Mouse (Mus musculus) liver, embryonic 11.5 days (tissue): ENCODE results near the gene Vgll4. TPM values are rescaled to one million over a fixed set of nuclear protein-coding genes. Genes with fewer than 3 reads are reported as not detected.

Experiments used
- ATAC-seq: fragments of 200-750 bp; cut with Nextera tagmentation; replicated peaks from 2 replicates; pipeline ENCODE4 v1.8.0; 2017; ENCODE audit warnings: moderate number of reproducible peaks, mild to moderate bottlenecking, moderate TSS enrichment, moderate library complexity; ENCODE audit not compliant: low FRiP score
- DNase-seq: peaks from one replicate; pipeline ENCODE4 v3.0.0-alpha.2; 2017; ENCODE audit warnings: low spot score
- H3K27ac ChIP-seq: fragments of 300-500 bp; sonication (generic); 2 replicates; pipeline ENCODE4 v1.5.1; 2014; ENCODE audit warnings: mild to moderate bottlenecking, low read depth, low read length, control low read depth
- H3K27me3 ChIP-seq: fragments of 300-500 bp; sonication (generic); replicated peaks from 2 replicates; pipeline ENCODE4 v1.6.1; 2014; ENCODE audit warnings: low read length, mixed read lengths; ENCODE audit not compliant: control insufficient read depth, insufficient read depth
- H3K36me3 ChIP-seq: fragments of 300-500 bp; sonication (generic); 2 replicates; pipeline ENCODE4 v1.6.1; 2014; ENCODE audit warnings: mild to moderate bottlenecking, low read length, moderate library complexity, mixed read lengths; ENCODE audit not compliant: control insufficient read depth, insufficient read depth
- H3K4me1 ChIP-seq: fragments of 300-500 bp; sonication (generic); replicated peaks from 2 replicates; pipeline ENCODE4 v1.6.1; 2014; ENCODE audit warnings: low read length, mixed read lengths; ENCODE audit not compliant: control insufficient read depth, insufficient read depth
- H3K4me2 ChIP-seq: fragments of 300-500 bp; sonication (generic); 2 replicates; pipeline ENCODE4 v1.6.1; 2014; ENCODE audit warnings: mild to moderate bottlenecking, control low read depth, moderate library complexity
- H3K4me3 ChIP-seq: fragments of 300-500 bp; sonication (generic); 2 replicates; pipeline ENCODE4 v1.5.1; 2014; ENCODE audit warnings: low read depth, low read length, control low read depth
- H3K9ac ChIP-seq: fragments of 300-500 bp; sonication (generic); 2 replicates; pipeline ENCODE4 v1.6.1; 2014; ENCODE audit warnings: low read depth, low read length, control low read depth
- H3K9me3 ChIP-seq: fragments of 300-500 bp; sonication (generic); 2 replicates; pipeline ENCODE4 v1.6.1; 2016; ENCODE audit warnings: low read length, inconsistent platforms, mixed read lengths; ENCODE audit not compliant: control insufficient read depth
- WGBS: fragments of 180-500 bp; shearing (Covaris S2); extraction: QIAGEN DNeasy Blood & Tissue Kit; methylation state at CpG from one replicate; pipeline ENCODE4 v1.1.7; 2014; 5-methylcytosine and 5-hydroxymethylcytosine counted together
- polyA plus RNA-seq: library from polyadenylated mRNA; unstranded; fragments of >200 nt; fragmentation: Nextera tagmentation; extraction: Ambion mirVana; gene quantifications from 2 replicates; pipeline ENCODE4 v1.2.1, GENCODE M21; 2014

The Vgll4 gene
- polyA plus RNA-seq, 1 experiment from 2014 or later = 37.8 TPM

DNA sequence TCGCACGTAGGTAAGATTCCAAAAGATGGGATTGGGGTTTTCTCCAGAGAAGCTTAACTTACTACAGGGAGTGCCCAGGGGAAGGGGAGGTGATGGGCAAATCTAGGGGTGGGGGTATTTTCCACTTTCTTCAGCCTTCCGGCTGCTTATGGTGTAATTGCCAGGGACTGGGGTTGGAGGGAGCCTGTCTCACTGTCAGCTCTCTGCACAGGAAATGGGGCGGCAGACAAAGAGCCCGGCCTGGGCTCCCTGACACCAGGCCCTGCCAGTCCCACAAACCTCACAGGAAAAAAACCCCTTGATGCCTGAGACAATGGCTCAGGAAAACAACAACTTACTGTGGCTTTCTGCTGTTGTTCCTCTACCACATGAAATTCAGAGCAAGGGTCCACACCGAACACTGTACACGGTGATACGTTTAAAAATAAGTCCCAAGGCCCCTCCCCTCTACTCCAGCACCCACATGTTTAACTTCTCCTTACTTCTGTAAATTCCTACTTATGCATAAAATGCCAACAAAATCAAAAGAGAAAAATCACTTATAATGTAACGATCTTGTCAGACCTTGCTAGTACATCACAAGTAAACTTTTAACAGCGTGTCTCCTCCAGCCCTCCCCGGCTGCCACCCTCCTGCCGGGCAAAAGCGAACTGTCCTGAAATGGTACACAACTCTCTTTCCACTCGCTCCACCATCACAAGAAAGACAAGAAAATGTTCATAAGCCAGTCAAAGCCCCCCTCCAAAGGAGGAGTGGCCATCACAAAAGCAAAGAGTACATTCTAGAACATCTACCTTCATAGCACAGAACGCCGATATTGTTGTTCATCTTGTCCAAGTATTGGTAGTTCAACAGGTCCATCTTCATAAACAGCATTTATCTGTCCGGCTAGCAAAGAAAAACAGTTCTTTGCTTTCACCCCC, 49.0 kb downstream of the Vgll4 start:
- peak; percentile 81 for DNase-seq
- peak overlapping the region; percentile 68 for H3K9ac ChIP-seq
- peak; percentile 72 for ATAC-seq
- H3K4me3 ChIP-seq = peak overlapping the region; percentile 66
- no peaks in the 10 kb centered on the region for H3K27me3 ChIP-seq
- peaks cover 3% of the 10 kb centered on the region; the same call in 1 of the 2 replicates for H3K36me3 ChIP-seq
- H3K9me3 ChIP-seq = no peaks in the 10 kb centered on the region
- peak overlapping the region; percentile 85 for H3K4me2 ChIP-seq
- 4% methylated on average over 17 of the region's 17 CpGs for WGBS
- peaks cover 39% of the 10 kb centered on the region for H3K4me1 ChIP-seq
- peak overlapping the region; percentile 51 for H3K27ac ChIP-seq

DNA sequence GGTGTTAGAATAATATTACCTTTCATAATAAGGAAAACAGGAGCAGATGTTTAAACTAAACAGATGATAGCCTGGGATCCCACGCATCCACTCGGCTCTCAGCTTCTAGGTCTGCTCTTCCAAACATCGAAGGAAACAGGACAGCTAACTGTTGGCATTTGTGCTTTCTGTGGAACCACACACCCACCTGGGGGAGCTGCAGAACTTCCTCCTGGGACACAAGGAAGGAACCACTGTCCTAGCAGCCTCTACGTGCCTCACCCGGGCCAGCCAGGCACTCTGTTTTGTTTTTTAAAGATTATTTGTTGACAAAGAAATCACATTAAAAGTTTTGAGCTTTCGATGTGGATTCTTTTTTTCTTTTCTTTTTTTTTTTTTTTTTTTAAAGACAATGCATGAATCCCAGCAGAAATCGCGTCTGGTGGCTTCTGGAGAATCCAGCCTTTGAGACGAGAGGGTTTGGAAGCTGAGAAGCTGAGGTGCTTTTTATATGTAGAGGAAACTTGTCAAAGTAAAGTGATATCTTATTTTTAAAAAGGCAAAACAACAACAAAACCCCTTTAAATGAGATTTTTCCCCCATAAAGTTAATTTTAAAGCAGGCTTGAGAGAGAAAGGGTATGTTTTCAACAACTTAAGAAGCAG, 50.0 kb downstream of the Vgll4 start:
- DNase-seq = no peak
- peak overlapping the region; percentile 66 for H3K4me3 ChIP-seq
- H3K4me1 ChIP-seq = peaks cover 47% of the 10 kb centered on the region
- peak overlapping the region; percentile 85 for H3K4me2 ChIP-seq
- peak overlapping the region; percentile 68 for H3K9ac ChIP-seq
- ATAC-seq = no peak
- H3K9me3 ChIP-seq = no peaks in the 10 kb centered on the region
- peaks cover 3% of the 10 kb centered on the region; the same call in 1 of the 2 replicates for H3K36me3 ChIP-seq
- H3K27me3 ChIP-seq = no peaks in the 10 kb centered on the region
- peak overlapping the region; percentile 51 for H3K27ac ChIP-seq
- WGBS = 15% methylated on average over 9 of the region's 9 CpGs

DNA sequence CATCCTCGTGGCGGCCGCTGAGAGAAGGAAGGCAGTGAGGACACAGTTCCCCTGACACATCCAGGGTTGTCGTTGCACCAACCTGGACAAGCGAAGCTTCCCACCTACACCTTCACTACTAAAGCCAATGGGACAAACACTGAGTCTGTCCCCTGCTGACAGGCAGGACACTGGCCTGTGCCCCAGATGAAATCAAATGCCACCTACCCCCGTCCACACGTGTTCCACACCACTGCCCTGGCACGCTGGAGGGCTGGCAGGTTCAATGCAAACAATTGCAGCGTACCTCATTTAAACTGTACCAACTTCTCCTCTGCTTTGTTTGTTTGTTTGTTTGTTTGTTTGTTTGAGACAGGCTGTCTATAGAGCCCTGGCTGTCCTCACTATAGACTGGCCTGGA, 50.8 kb downstream of the Vgll4 start:
- DNase-seq (no peak), ATAC-seq (no peak)
- Histone ChIP-seq H3K27me3 (no peaks in the 10 kb centered on the region), H3K36me3 (peaks cover 3% of the 10 kb centered on the region; the same call in 1 of the 2 replicates), H3K9me3 (no peaks in the 10 kb centered on the region), H3K4me2 (peak overlapping the region; percentile 85), H3K4me1 (peaks cover 55% of the 10 kb centered on the region), H3K9ac (peak overlapping the region; percentile 6; the same call in 1 of the 2 replicates), H3K4me3 (peak overlapping the region; percentile 66), H3K27ac (no peak overlapping the region)
- WGBS = 88% methylated on average over 9 of the region's 9 CpGs

- Histone ChIP-seq H3K4me1 (peaks cover 64% of the 10 kb centered on the region), H3K27ac (peak overlapping the region; percentile 32; the same call in 1 of the 2 replicates)
These were observed 51.8 kb downstream of the Vgll4 start for GRCm38 (mm10) chr6:114917770-114918635.

DNA sequence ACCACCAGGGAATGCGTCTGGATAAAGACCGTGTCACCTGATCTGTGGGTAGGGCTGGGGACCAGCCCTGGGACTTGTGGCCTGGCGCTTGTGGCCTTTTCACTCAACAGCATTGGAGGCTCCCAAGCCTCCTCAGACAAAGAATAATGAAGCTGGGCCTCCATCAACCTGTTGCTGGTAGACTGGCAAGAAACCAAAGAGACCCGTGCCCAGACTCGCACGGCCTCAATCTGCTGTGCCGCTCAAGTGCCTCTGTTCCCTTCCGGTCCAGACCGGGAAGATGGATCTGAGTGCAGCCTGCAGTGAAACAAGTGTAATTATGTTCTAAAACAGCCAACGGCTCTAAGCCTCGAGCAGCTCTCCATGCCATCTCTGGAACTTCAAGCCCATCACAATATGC, 52.7 kb downstream of the Vgll4 start:
- Histone ChIP-seq H3K4me2 (peak overlapping the region; percentile 56), H3K9me3 (no peaks in the 10 kb centered on the region), H3K9ac (no peak overlapping the region), H3K4me1 (peaks cover 67% of the 10 kb centered on the region), H3K27me3 (no peaks in the 10 kb centered on the region), H3K36me3 (peaks cover 3% of the 10 kb centered on the region; the same call in 1 of the 2 replicates), H3K4me3 (no peak overlapping the region; the same call in 1 of the 2 replicates), H3K27ac (no peak overlapping the region)
- no peak for DNase-seq
- no peak for ATAC-seq
- WGBS = 64% methylated on average over 11 of the region's 11 CpGs

More at GRCm38 (mm10) chr6:114917770-114918635, 51.8 kb downstream of the Vgll4 start:
- ATAC-seq (no peak), DNase-seq (no peak)
- Histone ChIP-seq H3K9ac (0 out of 2 replicates have a peak overlapping the region, but pooled peaks have one; percentile 9), H3K4me3 (peak overlapping the region; percentile 11), H3K36me3 (peaks cover 3% of the 10 kb centered on the region; the same call in 1 of the 2 replicates), H3K4me2 (peak overlapping the region; percentile 85), H3K9me3 (no peaks in the 10 kb centered on the region), H3K27me3 (no peaks in the 10 kb centered on the region)
- 66% methylated on average over 14 of the region's 14 CpGs for WGBS

DNA sequence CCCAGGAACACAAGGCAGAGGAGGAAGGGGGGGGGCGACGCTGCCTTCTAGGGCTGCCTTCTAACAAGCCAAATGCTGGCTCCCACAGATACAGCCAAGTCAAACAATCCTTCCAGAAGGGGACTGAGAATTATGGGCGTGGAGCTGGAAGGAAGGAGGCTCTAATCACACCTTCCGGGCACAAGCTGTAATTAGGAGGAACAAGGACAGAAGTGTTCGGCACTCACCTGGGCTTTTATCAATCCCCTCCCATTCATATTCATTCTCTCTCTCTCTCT, 53.1 kb downstream of the Vgll4 start:
- Histone ChIP-seq H3K4me3 (peak overlapping the region; percentile 1), H3K4me1 (peaks cover 68% of the 10 kb centered on the region), H3K36me3 (peaks cover 3% of the 10 kb centered on the region; the same call in 1 of the 2 replicates), H3K4me2 (peak overlapping the region; percentile 56), H3K27me3 (no peaks in the 10 kb centered on the region), H3K9me3 (no peaks in the 10 kb centered on the region), H3K27ac (no peak overlapping the region), H3K9ac (no peak overlapping the region)
- DNase-seq (no peak), ATAC-seq (no peak)
- WGBS = 12% methylated on average over 5 of the region's 5 CpGs

GRCm38 (mm10) chr6:114915915-114916714, 53.7 kb downstream of the Vgll4 start:
- Histone ChIP-seq H3K27me3 (no peaks in the 10 kb centered on the region), H3K9ac (no peak overlapping the region), H3K4me3 (peak overlapping the region; percentile 1), H3K9me3 (no peaks in the 10 kb centered on the region), H3K27ac (no peak overlapping the region), H3K4me1 (peaks cover 69% of the 10 kb centered on the region), H3K36me3 (peaks cover 3% of the 10 kb centered on the region; the same call in 1 of the 2 replicates), H3K4me2 (peak overlapping the region; percentile 56)
- no peak for DNase-seq
- ATAC-seq = no peak
- 45% methylated on average over 19 of the region's 19 CpGs for WGBS
